Mouse (Mus musculus) left cerebral cortex, postnatal 25 days (tissue): Measurements from ENCODE around the gene Pnrc1. TPM values are rescaled to one million over a fixed set of nuclear protein-coding genes. Genes with fewer than 3 reads are reported as not detected.
A peak's percentile ranks its signal among the peaks of the same experiment; 100 is the strongest.

Experiments used
- DNase-seq, 2 experiments: peaks; one replicate each; pipeline ENCODE4 v3.0.0; 2022; ENCODE audit warnings: low spot score in 2 of 2, mixed read lengths in 1 of 2
- intact Hi-C: fragments of 180-260 bp; cut with DNase I; formaldehyde crosslinking; loops from one replicate; pipeline ENCODE4 v1.15.1; 2025
- total RNA-seq, 2 experiments: library from RNA; stranded (reverse); gene quantifications; 2 replicates each; pipeline ENCODE4 v1.2.3; 2021

The Pnrc1 gene
- total RNA-seq, 2 experiments from 2014 or later = 130 to 145 TPM

DNA sequence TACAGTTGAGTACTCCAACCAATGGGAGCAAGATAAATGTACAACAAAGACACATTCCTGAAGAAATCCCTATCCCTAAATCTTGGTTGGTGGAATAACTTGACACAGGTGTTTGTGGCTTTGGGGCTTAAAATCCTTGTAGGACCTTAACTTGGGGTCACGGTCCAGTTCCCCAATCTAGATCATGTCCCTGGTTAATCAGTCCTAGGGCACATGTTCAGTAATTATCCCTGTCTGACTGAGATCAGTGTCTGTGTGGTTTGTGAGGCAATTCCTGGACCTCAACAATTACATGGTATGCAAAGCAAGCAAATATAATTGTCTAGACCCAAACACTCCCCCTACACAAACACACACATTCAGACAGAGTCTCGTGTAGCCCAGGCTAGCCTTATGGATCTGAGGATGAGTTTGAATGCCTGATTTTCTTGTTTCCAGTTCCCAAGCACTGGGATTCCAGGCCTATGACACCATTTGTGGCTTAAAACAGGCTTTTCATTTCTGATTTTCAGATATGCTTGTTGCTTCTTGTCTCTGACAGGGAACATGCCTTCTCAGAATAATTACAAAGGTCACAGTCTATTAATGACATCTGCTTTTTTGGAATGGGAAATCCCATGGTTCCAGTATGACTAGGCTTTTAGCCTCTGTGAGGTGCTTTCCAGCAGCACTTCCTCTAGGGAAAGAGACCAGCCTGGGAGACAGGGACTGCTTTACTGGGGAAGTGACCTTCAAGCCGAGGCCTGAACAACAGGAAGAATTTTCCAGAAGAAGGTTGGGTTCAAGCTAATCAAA, 7.9 kb downstream of the Pnrc1 start:
- no peak for DNase-seq
- intact Hi-C loops = no loop called here

DNA sequence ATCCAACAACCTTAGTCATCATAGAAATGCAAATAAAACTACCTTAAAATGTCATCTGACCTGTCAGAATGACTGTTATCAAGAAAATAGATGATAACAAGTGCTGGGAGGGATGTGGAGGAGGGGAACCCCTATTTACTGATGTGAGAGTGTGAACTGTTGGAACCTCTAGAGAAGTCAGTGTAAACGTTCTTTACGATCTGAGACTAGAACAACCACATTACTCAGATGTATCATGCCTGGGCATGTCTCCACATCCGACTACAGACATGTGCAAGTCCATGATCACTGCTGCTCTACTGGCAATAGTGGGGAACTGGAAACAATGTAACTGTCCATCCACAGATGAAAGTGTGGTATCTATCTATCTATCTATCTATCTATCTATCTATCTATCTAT, 16.5 kb downstream of the Pnrc1 start:
- intact Hi-C loops = no loop called here
- DNase-seq = no peak

DNA sequence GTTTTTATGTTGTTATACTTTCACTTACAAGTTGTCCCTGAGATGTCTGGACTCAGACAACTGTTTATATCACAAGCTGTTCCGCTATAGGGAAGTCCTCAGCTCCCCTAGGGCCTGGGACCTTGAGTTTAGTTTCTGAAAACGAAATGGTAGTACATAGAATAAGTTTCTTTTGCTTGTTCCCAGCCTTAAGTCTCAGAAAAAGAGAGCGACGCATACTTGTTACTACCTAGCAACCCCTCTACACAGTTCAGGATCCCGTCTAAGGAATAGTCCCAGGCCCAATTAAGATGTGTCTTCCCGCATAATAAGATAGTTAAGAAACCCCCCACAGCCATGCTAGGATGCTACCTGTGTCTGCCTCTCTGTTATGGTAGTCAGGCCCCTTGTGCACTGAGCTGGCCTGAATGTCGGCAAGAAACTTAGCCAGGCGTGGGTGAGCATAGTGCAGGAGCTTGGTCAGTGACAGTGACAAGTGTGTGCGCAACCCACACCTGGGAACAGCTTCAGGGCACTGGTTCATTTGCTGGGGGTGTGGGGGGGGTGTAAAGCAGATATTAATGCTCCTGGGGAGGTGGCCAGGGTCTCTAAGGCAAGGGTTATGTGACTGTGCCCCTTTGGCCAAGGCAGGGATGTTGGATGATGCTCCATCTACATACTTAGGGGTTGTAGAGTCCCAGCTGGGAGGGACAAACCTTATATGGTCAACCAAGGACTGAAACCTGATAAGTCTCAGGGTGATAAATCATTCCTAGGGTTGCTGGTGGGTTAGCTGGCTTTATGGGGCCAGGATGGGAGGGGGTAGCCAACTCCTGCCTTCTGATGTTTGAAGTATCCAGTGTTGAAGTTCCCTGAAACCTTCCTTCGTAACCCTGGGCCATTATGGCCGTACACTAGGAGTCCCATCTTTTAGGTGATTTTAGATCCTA, 19.3 kb downstream of the Pnrc1 start:
- intact Hi-C loops = no loop called here
- DNase-seq = no peak

DNA sequence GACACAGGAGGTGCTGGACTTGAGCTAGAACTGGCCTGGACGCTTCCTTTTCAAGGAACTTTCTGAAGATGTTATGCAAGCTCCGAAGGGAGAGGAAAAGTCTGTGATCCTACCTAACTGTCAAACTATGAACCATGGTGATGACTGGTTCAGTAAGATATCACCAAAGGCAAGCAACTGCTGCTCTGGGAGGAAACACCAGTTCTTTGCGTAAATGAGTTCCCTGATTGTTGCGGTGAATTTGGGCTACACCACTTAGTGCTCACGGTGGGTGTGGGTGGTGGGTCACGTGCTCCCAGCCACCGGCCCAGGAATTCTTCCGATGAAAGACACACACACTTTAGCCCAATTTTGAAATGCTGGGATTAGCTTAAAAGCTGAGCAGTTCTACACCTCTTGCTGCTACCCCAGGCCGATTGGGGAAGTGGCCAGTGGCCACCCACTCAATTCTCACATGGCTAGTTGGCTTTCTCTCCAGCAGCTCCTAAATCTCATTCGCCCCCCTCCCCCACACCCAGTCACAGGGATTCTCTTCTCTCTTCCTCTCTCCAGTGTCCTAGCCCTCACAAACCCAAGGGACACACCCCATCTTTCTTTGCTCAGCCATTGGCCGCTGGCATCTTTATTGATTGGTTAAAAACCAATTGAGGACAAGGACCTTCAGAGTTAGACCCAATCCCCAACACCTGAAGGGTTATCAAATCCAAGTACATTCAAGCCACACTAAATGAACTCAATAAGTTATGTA, 24.8 kb downstream of the Pnrc1 start:
- intact Hi-C loops = no loop called here
- DNase-seq = no peak

DNA sequence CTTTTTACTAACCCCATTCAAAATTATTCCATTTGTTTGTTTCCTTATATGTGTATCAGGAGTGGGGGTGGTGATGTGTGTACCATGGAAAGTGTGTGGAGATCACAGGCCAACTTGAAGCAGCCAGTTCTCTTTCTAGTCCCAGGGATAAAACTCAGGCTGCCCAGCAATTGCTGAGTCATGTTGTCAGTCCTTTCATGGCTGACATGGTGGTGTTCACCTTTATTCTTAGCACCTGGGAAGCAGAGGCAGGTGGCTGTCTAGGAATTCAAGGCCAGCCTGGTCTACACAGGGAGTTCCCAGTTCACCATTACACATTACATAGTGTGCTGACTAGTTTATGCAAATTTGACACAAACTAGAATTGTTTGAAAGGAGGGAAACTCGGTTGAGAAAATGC, 27.1 kb downstream of the Pnrc1 start:
- DNase-seq = no peak
- intact Hi-C loops = no loop called here

DNA sequence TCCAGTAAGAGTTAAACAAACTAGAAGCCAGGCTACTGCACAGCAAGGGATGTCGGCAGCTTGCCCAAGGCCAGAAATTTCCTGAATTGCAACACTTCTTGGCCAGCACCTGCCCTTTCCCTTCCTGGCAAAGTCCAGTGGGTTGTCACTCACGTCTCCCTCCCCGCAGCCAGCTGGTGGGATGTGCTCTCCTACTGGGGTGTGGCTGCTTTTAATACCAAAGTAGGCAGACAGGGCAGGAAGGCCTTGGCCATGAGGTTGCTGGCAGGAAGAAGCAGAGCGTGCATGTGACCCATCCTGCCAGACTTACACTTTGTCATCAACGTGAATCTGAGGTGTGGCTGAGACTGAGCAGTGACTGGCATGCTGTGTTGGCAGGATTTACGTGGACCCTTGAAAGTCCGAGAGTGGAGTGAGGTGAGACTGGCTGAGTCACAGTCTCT, 28.6 kb downstream of the Pnrc1 start:
- peak in 1 of 2 experiments; percentile 28 for DNase-seq
- intact Hi-C loops = no loop called here

DNA sequence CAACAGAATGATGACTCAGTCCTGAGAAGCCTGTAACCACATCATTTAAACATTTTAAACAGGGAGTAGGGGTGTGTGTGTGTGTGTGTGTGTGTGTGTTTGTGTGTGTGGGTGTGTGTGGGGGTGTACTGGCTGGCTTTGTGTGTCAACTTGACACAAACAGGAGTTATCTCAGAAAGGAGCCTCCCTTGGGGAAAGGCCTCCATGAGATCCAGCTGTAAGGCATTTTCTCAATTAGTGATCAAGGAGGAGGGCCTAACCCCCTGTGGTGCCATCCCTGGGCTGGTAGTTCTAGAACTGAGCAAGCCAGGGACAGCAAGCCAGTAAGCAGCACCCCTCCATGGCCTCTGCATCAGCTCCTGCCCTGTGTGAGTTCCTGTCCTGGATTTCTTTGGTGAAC, 29.7 kb downstream of the Pnrc1 start:
- intact Hi-C loops = no loop called here
- DNase-seq = no peak

DNA sequence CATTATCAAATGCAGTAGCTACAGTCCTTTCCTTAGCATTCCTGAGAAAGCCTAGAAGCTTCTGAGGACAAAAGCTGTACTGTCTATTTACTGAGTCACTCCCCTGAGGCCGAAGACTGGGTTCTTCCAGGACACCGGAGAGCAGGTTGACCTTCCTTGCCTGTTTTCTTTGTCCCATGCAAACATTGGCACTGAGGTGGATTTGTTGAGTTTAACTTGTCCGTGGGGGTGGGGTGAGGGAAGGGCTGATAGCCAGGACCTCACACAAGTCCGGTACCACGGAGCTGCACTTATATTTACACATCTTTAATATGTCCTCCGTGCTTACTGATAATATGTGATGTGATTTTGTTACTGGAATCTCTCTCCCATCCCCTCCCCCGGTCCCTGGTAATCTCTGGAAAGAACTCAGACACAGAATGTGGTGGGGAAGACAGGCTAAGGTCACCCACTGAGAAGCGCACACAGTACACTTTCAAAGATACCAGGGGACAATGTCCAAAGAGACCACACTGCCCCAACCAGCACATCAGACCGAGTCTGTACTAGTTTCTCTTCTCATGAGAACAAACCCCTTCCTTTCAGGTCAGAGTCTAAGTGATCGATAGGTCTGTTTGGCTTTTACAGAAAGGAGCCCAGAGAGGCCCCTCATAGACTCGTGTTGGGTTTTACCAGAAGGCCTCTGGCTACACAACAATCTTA, 32.5 kb downstream of the Pnrc1 start:
- DNase-seq = no peak
- intact Hi-C loops = no loop called here

DNA sequence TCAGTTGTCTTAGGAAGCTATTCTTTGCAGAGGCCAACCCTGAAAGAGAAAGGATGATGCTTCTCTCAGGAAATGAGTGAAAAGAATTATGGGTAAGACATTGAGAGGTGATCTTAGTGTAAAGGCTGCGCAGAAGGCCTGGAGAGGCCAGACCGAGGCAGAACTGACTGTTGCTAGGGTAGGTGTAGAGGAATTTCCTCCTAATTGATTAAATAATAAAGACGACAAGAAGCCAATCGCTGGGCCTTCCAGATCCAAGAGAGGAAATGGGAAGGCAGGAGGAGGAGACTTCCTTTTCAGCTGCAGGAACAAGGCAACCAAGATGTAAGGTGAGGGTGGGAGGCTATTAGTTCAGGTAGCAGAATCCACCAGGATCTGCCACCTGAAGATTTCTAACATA, 35.3 kb downstream of the Pnrc1 start:
- DNase-seq = no peak
- intact Hi-C loops = no loop called here

DNA sequence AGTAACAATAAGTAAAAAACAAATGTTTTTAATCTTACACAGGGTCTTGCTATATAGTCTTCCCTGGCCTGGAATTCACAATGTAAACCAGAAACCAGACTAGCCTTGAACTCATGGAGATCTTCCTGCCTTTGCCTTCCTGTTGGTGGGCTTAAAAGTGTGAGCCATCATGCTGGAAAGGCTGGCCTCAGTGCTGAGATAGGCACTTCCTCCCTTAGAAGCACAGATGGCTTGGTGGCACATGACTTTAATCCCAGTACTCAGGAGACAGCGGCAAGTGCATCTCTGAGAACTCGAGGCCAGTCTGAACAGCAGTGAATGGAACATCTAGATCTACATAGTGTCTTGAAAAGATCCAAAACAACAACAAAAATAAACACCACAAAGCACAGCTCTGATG, 39.1 kb downstream of the Pnrc1 start:
- intact Hi-C loops = no loop called here
- no peak for DNase-seq

DNA sequence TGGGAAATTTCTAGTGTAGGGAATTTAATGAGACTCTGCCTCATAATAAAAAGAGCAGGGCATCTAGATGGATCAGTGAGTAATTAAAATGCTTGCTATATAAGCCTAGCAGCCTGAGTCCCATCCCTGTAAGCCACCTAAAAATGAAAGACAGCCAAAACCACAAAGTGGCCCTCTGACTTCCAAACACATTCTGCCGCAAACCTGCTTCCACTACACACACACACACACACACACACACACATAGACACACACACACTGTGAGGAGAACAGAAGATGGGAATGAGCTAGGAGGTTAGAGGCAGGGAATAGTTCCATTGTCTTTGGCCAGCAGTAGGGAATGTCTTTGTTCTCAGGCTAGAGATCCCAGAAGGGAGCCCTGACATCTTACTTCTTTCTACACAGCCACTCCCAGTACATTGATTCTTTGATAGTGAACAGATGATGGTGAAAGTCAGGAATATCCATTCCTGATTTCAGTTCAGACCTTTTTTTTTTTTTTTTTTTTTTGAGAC, 40.2 kb downstream of the Pnrc1 start:
- intact Hi-C loops = loop anchor here (2.0 kb wide), 2 partner anchors 41 to 219 kb away; partner anchors contain the start of genes Srsf12 and Ube2j1
- no peak for DNase-seq

DNA sequence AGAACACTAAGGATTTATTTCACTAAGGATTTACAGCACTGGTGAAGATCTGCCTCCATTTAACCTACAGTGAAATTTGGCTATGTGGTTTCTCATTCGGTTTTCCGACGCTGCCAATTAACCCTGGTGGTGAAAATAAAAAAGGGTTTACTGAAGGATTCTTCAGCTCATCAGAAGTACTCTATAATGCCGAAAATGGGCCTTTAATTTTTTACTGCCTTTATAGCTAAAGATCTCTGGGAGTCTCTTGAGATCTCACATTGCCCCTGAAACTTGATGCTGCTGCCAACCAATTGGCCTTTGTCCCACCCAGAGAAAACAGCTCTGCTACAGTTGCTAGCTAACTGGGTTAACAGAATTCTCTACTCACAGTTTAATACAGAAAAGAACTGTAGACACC, 41.0 kb downstream of the Pnrc1 start:
- intact Hi-C loops = loop anchor here (2.0 kb wide), 2 partner anchors 40 to 218 kb away; partner anchors contain the start of genes Srsf12 and Ube2j1

DNA sequence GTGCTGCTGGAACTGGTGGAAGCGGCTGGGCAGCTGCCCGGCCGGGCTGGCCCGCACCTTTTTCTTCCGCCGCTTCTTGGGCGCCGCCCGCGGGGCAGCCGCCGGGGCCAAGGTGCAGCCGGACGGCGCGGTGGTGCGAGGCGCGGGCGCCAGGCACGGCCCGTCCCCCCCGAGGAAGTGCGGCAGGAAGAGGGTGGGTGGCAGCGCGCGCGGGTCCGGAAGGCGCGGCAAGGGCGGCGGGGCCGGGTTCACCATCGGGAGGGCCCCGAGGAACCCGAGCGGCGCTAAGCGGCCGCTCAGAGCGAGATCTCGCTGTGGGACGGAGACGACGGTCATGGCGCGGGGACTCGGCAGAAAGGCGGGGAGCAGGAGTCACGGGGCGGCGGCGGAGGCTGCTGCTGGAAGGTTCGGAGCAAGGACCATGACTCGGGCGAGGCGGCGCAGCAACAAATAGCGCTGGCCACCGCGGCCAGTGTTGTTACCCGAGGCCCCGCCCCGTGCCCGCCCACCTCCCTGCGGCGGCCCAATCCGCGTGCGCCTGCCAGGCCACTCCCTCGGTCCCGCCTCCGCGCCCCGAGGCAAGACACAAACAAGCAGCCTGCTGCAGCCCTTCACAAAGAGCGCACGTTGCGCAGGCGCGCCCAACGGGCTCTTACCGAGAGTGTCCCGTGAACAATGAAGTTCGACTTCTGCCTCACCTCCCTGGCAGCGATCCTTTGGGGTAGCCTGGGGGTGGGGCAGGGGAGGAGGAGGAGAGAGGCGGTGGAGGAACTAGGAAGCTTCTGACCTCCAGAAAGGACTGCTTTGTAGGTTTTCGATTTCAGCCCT, 41.7 kb downstream of the Pnrc1 start:
- intact Hi-C loops = loop anchor here (2.0 kb wide), 2 partner anchors 39 to 217 kb away; partner anchors contain the start of genes Srsf12 and Ube2j1
- peak; percentile 98 to 99 for DNase-seq

More for the DNA sequence above, 41.0 kb downstream of the Pnrc1 start:
- no peak for DNase-seq

DNA sequence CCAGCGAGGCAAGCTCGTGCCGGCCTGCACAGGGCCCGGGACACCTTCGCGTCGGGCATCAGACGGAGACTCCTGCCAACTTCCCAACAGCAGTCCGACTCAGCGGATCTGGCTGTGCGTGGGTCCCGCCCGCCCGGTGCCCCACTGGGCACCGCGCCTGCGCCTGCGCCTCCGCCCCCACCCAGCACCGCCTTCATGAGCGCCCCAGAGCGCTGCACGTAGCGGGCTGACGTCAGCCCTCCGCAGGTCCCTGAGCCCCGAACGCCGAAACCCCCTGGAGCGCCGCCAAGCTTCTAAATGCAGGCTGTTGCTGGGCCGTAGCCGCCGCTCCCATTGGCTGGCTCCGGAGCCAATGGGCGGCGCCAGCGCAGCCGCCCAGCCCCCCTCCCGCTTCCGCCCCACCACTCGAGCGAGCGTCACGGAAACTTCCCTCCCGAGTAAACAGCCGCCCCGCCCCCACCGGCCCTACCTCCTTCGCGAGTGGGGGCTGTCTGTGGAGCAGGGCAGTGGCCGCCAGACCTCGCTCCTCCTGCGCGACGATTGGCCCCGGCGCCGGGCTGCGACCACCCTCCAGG, 42.4 kb downstream of the Pnrc1 start:
- intact Hi-C loops = loop anchor here (1.0 to 2.0 kb wide), 3 partner anchors 39 to 217 kb away; partner anchors contain the start of genes Pm20d2, Srsf12 and Ube2j1

DNA sequence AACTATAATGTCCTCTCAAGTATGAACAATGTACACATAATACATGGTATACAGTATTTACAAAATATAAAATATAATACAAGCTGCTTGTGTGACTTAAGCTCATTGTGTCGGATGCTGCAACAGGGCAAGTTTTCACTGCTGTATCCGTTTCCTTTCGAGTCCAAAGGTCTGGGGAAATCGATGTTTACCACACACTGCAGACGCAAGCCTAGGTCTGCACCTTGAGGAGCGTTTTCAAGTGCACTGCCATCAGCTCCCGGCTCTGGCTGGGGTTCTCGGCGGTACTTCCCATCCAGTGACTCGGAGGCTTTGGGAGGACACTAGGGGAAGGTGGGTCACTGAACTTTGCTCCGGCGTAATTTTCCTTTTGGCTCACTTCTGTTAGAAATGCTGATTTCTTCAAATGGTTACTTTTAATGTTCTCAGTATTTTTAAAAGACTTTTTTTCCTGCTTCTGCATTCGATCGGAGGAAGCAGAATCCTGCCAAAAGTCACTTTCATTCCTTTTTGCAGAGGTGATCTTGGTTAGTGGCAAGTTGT, 44.0 kb downstream of the Pnrc1 start:
- intact Hi-C loops = no loop called here
- DNase-seq = no peak

More for the DNA sequence above, 42.4 kb downstream of the Pnrc1 start:
- DNase-seq = peak; percentile 99

DNA sequence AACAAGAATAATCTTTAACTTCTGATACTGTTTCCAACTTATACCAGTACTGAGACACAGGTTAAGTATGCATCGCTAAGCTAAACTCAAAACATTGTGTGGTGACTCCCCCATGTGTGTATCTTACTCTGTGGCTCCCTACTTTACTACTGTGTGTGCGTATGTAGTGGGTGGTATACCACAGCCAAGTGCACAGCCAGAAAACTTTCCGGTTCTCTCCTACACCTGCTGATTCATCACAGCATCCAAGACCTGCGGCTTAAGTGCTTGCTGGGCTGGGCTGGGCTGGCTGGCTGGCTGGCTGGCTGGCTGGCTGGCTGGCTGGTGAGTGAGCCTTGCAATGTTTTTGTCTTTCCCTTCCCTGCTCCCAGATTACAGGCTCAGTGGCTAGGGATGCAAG, 46.0 kb downstream of the Pnrc1 start:
- intact Hi-C loops = no loop called here
- peak in 1 of 2 experiments; percentile 69 for DNase-seq

DNA sequence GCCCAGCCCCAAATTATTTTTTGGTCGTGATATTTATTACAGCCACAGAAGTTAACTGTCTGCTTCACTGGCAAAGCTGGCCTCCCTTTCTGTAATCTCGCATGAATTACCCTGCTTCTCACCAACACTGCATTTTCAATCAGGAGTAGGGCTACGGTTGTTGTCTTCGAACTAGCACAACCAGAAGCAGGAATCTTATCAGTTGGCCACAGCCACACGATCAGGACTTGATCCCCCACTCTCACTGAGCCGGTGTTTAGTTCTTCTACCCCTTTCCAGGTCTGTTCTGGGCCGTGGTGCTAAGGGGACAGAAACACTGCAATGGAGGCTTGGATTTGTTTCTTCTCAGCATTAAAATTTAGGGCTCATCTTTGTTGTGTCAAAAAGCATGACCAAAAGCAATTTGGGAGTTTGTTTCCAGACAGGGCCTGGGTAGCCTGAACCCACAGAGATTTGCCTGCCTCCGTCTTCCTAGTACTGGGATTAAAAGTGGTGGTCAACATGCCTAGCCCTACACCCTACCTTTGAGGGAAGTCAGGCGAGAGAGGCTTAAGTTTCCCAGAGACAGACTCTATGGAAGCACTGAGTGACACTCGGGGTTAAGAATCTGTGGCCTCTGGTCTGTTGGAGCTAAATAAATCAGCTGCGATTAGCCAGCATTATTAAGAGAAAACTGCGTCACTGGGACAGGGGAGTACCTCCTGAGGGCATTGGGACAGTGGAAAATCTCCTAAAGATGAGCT, 46.8 kb downstream of the Pnrc1 start:
- no peak for DNase-seq
- intact Hi-C loops = no loop called here
